Mouse (Mus musculus) gonadal fat pad, adult 2 months (tissue): ENCODE measurements around the gene Gm20518. TPM values are rescaled to one million over a fixed set of nuclear protein-coding genes. Genes with fewer than 3 reads are reported as not detected.

Source experiments
- DNase-seq: peaks from one replicate; pipeline ENCODE4 v3.0.0-alpha.2; 2012; ENCODE audit warnings: low read depth
- polyA plus RNA-seq: library from polyadenylated mRNA; depleted of rRNA; stranded (reverse); fragments of >200 nt; gene quantifications from 2 replicates; pipeline ENCODE4 v1.2.3, GENCODE M21; 2012

The Gm20518 gene
- polyA plus RNA-seq, 1 experiment, result 0.35 TPM

DNA sequence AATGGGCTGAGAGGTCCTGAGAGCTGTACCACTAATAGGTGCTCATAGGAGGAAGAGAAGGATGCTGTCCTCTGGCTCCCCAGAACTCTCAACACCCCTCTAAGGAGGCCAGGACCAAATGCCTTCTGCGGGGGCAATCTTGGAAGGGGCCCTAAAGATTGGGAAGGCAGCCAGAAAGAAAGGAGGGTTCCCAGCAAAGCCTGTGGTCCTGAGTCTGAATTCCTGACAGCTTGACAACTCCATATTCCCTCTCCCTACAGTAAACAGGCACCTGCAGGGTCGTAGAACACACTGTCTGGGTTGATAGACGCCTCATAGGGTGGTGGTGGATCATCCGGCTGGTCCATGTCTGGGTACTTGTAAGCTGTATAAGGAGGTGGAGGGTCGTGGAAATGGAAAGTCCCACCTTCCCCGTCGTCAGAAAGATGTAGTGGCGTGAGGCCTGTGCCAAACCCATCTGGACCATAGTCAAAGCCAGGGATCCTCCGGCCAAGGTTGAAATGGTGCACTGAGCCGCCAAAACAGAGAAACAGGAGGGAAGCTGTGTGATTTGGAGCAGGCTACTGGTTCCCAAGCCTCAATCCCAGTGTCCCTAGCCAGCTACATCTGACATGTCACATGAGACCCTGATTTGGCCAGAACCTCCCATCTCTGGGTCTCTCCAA is 47.6 kb downstream of the Gm20518 start:
- no peak for DNase-seq

DNA sequence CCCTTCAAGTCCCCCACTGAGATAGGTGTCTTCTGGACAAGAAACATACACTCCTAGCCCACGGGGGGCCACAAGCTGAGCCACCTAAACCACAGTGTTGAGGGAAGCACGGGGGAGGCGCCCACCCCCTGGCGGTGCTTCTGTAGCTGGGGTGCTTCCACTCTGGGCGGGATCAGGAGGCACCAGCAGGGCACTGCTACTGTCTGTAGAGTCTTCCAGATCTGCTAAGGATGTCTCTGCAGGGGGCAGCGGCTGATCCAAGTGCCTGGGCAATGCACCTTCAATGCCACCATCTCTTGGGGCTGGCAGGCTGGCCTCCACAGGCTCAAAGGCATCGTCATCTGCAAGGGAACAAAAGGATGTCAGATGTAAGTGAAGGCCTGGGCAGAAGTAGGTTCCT is 49.0 kb downstream of the Gm20518 start:
- no peak for DNase-seq

DNA sequence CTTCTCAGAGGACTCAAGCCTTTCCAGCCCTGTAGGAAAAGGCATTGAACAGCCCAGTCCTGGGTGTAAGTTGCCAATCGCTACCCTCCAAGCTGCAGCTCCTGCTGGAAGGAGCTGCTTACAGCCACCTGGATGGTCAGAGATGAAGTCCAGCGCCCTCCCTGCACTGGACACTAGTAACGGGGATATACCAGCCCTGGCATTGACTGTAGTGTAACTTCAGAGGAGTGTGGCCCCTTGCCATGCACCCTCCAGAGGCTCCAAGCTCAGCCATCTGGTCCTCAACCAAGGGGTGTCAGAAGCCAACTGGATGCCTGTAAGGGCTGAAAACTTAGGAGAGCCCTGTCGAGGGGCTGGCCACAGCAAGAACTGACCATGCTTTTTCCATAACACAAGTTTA is 51.5 kb downstream of the Gm20518 start:
- DNase-seq, result no peak

DNA sequence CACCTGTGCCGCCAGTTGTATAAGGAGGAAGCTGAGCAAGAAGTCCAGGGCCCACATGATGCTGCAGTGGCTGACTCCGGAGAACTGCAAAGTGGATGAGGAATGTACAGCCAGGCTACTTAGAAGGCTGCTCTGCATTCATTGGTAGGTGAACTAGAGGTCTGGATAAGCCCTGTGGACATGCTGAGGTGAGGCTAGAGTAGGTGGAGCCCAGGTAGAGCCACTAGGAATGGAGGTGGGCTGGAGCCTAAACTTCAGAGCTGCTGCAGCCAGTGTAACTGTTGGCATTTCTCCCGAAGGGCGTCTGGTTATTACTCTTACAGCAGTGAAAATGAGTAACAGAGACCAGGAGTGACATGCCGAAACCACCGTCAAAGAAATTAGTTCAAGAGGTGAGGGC is 53.4 kb downstream of the Gm20518 start, which contains the start of gene Car15:
TSS of gene Car15 (minus strand) at position 314 of the 400 bp plus-strand sequence.
- DNase-seq, result no peak

DNA sequence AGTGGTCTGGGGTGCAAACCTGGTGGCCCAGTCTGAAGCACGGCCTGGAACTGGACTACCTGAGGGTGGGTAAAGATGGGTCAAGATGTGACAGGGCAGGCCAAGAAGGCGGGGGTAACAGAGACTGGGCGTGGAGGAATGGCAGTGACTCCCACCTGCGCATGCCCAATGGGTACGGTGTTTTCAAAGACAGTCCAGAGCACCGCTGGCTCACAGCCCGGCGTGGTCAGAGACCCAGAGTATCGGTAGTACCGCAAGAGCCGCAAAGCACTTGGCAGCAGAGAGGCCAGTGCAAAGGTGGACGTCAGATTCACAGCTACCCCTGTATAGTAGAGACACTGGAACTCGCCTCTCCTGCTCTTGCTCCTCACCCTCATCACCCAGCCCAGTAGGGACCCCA is 56.0 kb downstream of the Gm20518 start:
- DNase-seq, result no peak

- no peak for DNase-seq
Measured at GRCm38 (mm10) chr16:17834543-17834942, 56.9 kb downstream of the Gm20518 start.

DNA sequence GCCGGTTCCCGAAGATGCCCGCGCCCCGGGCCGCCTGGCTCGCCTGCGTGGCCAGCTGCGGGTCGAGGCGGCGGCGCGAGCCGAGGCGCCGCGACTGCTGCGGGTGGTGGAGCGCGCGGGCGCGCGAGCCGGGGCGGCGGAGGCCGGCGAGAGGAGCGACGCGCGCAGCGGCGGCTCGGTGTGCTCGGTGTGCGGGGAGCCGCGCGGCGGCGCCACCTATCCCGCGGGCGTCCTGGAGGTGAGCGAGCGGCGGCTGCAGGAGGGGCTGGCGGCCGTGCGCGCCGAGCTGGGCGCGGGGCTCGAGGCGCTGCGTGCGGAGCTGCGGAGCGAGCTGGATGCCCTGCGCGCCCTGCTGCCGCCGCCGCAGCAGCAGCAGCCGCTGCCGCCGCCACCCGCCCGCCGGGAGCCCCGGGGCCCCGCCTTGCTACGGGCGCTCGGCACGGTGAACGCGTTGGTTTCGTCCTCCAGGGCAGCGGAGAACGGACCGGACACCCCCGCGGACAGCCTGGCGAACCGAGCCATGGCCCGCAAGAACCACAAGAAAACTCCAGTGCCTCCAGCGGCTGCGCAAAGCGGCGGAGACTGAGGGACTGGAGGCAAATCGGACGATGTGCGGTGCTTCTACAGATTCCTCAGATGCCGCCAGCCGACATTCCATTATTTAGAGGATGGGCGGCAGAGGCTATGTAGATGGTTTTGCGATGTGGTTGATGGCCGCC is 57.6 kb downstream of the Gm20518 start:
- no peak for DNase-seq

DNA sequence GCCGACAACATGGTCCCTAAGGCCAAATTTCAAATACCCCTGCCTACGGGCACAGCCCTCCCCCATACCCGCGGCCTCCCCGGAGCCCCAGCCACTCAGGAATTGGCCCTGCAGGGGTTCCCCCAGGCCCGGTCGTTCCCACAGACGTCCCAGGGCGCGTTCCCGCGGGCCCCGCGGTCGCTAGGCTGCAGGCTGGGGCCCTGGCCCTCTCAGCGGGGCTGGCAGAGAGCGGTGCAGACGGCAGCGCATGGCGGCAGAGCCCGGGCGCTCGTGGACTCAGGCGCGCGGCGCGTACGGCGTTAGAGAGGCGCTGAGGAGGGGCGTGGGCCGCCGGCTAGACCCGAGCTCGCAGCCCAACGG is 58.2 kb downstream of the Gm20518 start:
- DNase-seq, result no peak

GRCm38 (mm10) chr16:17832821-17833220 is 58.6 kb downstream of the Gm20518 start, which contains the start of gene B830017H08Rik:
Gene B830017H08Rik (plus strand): TSS chr16:17833121.
- no peak for DNase-seq

DNA sequence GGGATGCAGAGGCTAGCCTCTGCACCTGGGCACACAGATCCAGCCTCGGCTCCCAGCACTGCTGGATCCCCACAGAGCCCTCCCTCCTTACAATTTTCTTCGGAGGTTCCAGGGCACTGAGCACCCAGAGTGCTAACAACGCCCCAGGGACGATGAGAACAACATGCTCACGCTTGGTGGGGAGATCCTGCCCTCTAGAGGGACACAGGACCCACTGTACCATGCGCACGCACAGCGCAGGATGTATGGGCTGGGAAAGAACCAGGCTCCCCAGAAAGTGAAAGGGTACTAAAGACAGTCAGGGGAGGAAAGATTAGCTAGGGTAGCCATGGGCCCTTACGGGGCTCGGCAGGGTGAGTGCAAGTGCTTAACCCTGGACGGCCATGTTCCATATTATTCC is 59.7 kb downstream of the Gm20518 start:
- DNase-seq, result no peak

- DNase-seq, result no peak
Measured at GRCm38 (mm10) chr16:17830385-17831178, 60.9 kb downstream of the Gm20518 start.

DNA sequence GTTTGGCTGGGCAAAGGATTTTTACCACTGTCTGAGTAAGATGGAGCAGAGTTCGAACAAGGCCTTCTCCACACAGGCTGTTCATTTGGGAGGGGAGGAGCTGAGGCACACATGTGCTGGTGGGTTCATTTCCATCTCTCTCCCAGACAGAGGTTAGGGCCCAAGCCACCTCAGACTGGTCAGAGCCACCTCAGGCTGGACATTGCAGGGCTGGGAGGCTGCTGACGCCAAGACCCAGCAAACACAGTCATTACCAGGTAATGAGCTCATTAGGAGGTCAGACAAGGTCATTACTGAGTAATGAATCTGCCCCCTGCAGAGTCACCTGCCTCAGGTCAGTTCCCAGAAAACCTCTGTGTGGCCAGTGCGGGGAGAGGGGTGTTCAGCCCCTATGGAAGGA is 62.6 kb downstream of the Gm20518 start:
- DNase-seq, result no peak

DNA sequence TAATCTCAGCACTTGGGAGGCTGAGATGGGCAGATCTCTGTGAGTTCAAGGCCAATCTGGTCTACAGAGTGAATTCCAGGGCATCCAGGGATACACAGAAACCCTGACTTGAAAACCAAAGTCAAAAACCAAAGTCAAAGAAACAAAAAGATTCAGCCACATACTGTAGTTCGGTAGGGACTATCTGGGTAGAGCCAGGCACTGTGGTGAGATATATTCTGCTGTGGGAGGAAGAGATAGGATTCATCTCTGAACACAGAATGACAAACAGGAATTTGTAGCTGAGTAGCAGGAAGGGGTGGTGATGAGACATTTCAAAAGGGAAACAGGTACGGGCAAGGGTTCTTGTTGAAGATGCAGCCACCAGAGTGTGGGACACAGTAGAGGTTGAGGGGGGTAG is 63.2 kb downstream of the Gm20518 start:
- DNase-seq, result no peak

GRCm38 (mm10) chr16:17826500-17826899 is 65.0 kb downstream of the Gm20518 start:
- DNase-seq, result no peak

DNA sequence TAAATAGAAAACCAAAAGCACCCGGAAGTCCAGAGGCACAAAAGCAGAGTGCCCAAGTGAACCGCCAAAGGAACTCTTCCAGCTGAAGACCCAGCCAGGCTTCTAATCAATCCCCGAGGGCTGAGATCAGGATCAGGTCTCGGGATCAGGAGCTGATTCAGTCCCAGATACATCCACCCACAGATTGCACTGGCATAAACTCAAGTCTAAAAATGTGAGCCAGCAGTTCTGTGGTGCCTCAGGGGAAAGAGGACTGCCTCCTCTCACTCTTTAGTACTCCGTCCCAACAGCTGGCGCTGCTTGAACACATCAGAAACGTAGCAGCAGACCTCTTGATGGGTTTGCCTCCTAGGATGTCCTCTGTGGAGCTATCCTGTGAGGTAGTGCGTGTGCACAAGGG is 74.9 kb downstream of the Gm20518 start:
- peak; percentile 56 for DNase-seq

DNA sequence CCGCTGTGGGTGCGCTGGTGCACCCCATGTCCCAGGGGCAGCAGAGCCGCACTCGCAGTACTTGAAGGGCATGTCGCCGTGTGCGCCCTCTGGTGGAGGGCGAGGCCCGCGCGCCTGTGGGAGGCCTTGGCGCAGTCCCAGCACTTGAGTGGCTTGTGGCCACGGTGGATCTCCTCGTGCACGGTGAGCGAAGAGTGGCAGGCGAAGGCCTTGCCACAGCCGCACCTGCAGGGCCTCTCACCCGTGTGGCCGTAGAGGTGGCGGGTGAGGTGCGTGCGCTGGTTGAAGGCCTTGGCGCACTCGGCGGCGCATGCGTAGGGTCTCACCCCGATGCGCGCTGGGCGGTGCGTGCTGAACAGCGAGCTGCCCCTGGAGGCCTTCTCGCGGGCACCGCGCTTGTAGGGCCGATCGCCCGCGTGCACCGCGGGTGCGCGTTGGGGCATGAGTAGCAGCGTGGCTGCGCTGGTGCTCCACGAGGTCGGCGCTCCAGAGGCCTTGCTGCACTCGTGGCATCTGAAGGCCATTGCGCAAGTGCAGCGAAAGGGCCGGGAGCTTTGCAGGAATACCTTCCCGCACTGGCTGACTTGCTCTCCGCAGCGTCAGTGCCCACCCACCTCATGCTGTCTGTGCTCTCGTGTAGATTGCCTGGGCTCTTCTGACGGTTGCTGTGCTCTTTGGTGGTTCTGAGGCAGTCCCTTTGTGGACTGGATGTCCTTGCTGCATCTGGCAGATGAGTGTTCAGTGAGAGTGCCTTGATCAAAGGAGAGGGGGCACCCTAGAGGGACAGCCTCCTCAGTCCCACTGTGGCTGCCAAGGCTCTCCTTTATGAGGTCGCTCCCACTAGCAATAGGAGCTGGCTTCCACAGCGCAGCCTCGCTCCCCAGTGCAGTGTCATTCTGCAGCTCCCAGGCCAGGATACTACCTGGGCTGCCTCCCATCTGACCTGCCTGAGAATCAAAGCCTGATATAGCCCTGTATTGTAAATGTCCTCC is 75.8 kb downstream of the Gm20518 start:
- DNase-seq, result no peak

DNA sequence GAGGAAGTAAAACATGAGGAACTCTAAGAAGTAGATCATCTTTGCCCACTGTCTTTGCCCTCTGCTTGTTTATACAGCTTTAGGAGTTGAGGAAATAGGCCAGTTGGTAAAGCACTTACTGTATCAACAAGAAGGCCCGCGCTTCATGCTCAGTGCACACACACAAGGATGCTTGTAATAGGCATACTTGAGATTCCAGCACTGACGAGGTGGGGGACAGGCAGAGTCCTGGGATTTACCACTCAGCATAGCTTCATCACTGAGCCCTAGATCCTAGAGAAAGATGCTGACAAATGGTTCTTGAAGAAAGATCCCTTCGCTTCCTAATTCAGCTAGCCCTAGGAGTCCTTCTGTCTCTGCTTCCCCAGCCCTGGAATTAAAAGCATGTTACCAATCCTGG is 78.3 kb downstream of the Gm20518 start:
- DNase-seq, result no peak

DNA sequence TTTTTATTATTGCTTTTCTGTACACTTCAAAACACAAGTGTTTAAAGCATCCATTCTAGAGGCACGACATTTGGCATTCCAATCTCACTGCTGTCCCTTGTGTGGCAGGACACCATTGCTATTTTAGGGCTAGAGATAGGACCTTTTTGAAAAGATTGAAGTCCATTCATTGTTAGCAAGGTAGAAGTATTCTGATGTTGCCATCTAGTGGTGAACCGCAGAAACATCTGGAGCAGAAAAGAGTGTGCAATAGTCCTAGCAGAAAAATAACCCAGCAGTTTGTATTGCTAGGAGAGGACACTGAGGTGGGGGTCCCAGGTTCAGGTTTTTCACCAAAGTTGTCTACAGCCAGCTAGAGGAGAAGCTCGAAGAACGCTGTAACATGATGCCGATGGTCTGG is 79.4 kb downstream of the Gm20518 start:
- DNase-seq, result no peak

DNA sequence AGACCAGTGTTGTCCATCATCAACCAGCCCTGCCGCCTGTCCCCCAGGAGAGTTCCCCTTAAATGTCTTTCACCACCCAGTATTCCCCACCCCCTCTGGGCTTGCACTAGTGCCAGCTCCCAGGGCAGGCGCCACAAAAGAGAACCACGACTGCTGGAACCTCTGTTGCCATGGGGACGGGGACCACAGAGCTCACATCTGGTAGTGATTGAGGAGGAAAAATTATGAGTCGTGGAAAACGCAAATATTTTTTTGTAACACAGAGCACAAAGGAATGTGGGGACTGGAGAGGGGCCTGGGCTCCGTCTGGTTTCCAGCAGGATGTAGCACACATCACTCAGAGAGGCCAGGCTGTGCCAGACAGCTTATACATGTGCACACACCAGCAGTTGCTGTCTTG is 81.8 kb downstream of the Gm20518 start:
- no peak for DNase-seq

DNA sequence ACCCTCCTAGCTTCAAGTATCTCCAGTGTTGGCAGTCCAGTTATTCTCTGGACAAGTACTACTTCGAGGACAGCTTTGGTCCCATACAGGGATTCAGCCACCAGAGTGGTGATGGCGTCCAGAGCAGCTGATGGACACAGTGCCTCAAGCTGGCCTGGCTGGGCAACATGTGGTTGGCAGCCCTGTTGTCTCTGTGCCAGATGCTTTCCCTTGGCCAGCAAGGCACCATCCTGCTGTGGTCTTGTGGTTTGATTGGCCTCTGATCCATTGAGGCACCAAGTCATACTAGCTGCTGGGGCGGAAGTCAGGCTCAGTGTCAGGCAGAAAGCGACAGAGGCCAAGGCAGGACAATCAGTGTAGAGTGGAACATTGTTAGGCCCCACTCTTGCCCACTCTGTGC is 82.3 kb downstream of the Gm20518 start:
- no peak for DNase-seq

- no peak for DNase-seq
Measured at GRCm38 (mm10) chr16:17807192-17808009, 84.1 kb downstream of the Gm20518 start.
